Mouse (Mus musculus): ENCODE measurements around the gene Tha1. TPM values are rescaled to one million over a fixed set of nuclear protein-coding genes. Genes with fewer than 3 reads are reported as not detected.

Gene Tha1
- polyA plus RNA-seq, 1 experiment from 2014 or later = 2.5 TPM

GRCm38 (mm10) chr11:117888168-117888852 lies 15.0 kb upstream of the Tha1 start:
- Histone ChIP-seq H3K9ac (peak overlapping the region; percentile 31; the same call in 1 of the 2 replicates), H3K4me2 (replicated peaks) (peak overlapping the region; percentile 46), H3K4me3 (replicated peaks; ENCODE audit: low read length) (peak overlapping the region; percentile 16; the same call in 1 of the 2 replicates), H3K27ac (no peak overlapping the region), H3K36me3 (replicated peaks; ENCODE audit: control insufficient read depth, insufficient read depth) (no peaks in the 10 kb centered on the region), H3K27me3 (ENCODE audit: control insufficient read depth, insufficient read depth, low read length) (peaks cover 24% of the 10 kb centered on the region; the same call in 1 of the 2 replicates), H3K4me1 (replicated peaks; ENCODE audit: control insufficient read depth, insufficient read depth, low read length) (peaks cover 29% of the 10 kb centered on the region), H3K9me3 (ENCODE audit: control insufficient read depth, low read length) (no peaks in the 10 kb centered on the region)
- DNase-seq (ENCODE audit: low spot score) (no peak), ATAC-seq (ENCODE audit: low FRiP score) (no peak)
- 15% methylated on average over 20 of the region's 20 CpGs for WGBS

DNA sequence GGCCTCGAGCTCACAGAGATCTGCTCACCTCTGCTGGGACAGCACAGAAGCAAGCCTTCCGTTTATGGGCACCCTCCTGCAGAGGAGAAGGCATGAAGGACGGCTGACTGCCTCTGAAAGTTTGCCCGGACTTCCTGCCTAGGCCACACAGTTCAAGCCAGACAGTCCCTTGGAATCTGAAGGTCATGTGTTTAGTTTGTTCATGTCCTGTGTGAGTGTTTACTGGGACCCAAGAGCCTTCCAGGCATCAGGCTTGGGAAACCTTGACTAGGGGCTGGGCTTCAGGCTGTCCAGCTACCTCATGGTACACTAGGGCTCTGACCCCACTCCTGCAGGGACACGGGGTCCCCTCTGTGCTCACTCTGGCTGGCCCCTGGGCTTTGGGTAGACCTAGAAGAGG lies 12.7 kb upstream of the Tha1 start:
- no peaks in the 10 kb centered on the region for H3K36me3 ChIP-seq (replicated peaks; ENCODE audit: control insufficient read depth, insufficient read depth)
- H3K9me3 ChIP-seq (ENCODE audit: control insufficient read depth, low read length) = no peaks in the 10 kb centered on the region
- peaks cover 34% of the 10 kb centered on the region for H3K4me1 ChIP-seq (replicated peaks; ENCODE audit: control insufficient read depth, insufficient read depth, low read length)
- 74% methylated on average over 5 of the region's 5 CpGs for WGBS
- peaks cover 13% of the 10 kb centered on the region; the same call in 1 of the 2 replicates for H3K27me3 ChIP-seq (ENCODE audit: control insufficient read depth, insufficient read depth, low read length)
- no peak overlapping the region for H3K4me2 ChIP-seq (replicated peaks)
- ATAC-seq (ENCODE audit: low FRiP score) (no peak), DNase-seq (ENCODE audit: low spot score) (no peak)
- H3K4me3 ChIP-seq (replicated peaks; ENCODE audit: low read length) = no peak overlapping the region
- H3K27ac ChIP-seq = no peak overlapping the region
- H3K9ac ChIP-seq = no peak overlapping the region

DNA sequence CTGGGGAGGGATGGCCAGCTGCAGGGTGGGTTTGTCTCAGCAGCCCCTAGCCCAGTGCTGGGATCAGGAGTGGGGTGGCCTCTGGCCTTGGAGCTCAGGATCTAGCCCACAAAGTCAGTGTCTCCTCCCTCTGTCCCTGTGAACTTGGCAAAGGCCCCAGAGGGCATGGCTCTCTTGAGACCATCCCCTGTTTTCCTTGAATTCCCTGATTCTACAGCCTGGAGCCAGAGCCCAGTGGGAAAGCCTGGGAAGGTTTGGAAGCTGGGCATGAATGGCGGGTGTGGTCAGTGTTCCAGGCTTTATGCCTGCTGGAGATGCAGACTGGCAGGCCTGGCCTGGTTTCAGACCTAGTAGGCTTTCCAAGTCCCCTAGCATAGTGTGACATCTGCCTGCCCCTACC lies 8.9 kb upstream of the Tha1 start:
- ATAC-seq (ENCODE audit: low FRiP score) (no peak), DNase-seq (ENCODE audit: low spot score) (no peak)
- Histone ChIP-seq H3K4me3 (replicated peaks; ENCODE audit: low read length) (no peak overlapping the region), H3K9me3 (ENCODE audit: control insufficient read depth, low read length) (no peaks in the 10 kb centered on the region), H3K4me1 (replicated peaks; ENCODE audit: control insufficient read depth, insufficient read depth, low read length) (peaks cover 23% of the 10 kb centered on the region), H3K27ac (no peak overlapping the region), H3K36me3 (replicated peaks; ENCODE audit: control insufficient read depth, insufficient read depth) (no peaks in the 10 kb centered on the region), H3K4me2 (replicated peaks) (no peak overlapping the region), H3K9ac (no peak overlapping the region), H3K27me3 (ENCODE audit: control insufficient read depth, insufficient read depth, low read length) (peaks cover 4% of the 10 kb centered on the region; the same call in 1 of the 2 replicates)
- 75% methylated on average over 1 of the region's 1 CpGs for WGBS

- no peak overlapping the region for H3K27ac ChIP-seq
- DNase-seq (ENCODE audit: low spot score) = no peak
- no peak overlapping the region for H3K4me3 ChIP-seq (replicated peaks; ENCODE audit: low read length)
- no peaks in the 10 kb centered on the region for H3K9me3 ChIP-seq (ENCODE audit: control insufficient read depth, low read length)
- H3K4me1 ChIP-seq (replicated peaks; ENCODE audit: control insufficient read depth, insufficient read depth, low read length) = peaks cover 23% of the 10 kb centered on the region
- no peak for ATAC-seq (ENCODE audit: low FRiP score)
- H3K4me2 ChIP-seq (replicated peaks) = no peak overlapping the region
- peaks cover 4% of the 10 kb centered on the region; the same call in 1 of the 2 replicates for H3K27me3 ChIP-seq (ENCODE audit: control insufficient read depth, insufficient read depth, low read length)
- WGBS = 20% methylated on average over 8 of the region's 8 CpGs
- no peaks in the 10 kb centered on the region for H3K36me3 ChIP-seq (replicated peaks; ENCODE audit: control insufficient read depth, insufficient read depth)
- no peak overlapping the region for H3K9ac ChIP-seq
These were observed 8.5 kb upstream of the Tha1 start for GRCm38 (mm10) chr11:117881787-117882186.

DNA sequence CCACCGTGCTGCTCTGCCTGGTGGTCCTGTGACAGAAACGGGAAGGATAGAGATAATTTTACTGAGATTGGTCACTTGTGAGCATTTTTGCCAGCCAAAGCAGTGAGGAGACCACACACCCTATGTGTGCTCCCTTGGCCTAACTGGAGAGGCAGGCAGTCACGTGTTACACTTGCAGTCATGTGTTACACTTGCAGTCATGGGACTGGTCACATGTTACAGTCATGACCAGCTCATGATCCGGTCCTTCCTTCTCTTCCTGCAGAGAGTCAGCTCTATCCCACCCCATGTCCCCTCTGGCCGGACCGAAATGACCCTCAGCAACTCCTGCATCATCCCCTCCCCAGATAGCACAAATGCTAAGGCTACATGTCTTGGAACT lies 7.7 kb upstream of the Tha1 start:
- ATAC-seq (ENCODE audit: low FRiP score) = no peak
- Histone ChIP-seq H3K4me1 (replicated peaks; ENCODE audit: control insufficient read depth, insufficient read depth, low read length) (peaks cover 23% of the 10 kb centered on the region), H3K27ac (no peak overlapping the region), H3K4me3 (replicated peaks; ENCODE audit: low read length) (no peak overlapping the region), H3K4me2 (replicated peaks) (no peak overlapping the region), H3K9ac (no peak overlapping the region), H3K9me3 (ENCODE audit: control insufficient read depth, low read length) (no peaks in the 10 kb centered on the region), H3K27me3 (ENCODE audit: control insufficient read depth, insufficient read depth, low read length) (peaks cover 3% of the 10 kb centered on the region; the same call in 1 of the 2 replicates), H3K36me3 (replicated peaks; ENCODE audit: control insufficient read depth, insufficient read depth) (no peaks in the 10 kb centered on the region)
- no peak for DNase-seq (ENCODE audit: low spot score)
- WGBS = 86% methylated on average over 6 of the region's 6 CpGs

GRCm38 (mm10) chr11:117880336-117880976 lies 7.2 kb upstream of the Tha1 start:
- DNase-seq (ENCODE audit: low spot score) = no peak
- no peak overlapping the region for H3K4me3 ChIP-seq (replicated peaks; ENCODE audit: low read length)
- WGBS = 90% methylated on average over 9 of the region's 9 CpGs
- no peak for ATAC-seq (ENCODE audit: low FRiP score)
- no peaks in the 10 kb centered on the region for H3K9me3 ChIP-seq (ENCODE audit: control insufficient read depth, low read length)
- H3K36me3 ChIP-seq (replicated peaks; ENCODE audit: control insufficient read depth, insufficient read depth) = no peaks in the 10 kb centered on the region
- no peak overlapping the region for H3K27ac ChIP-seq
- H3K4me2 ChIP-seq (replicated peaks) = no peak overlapping the region
- peaks cover 23% of the 10 kb centered on the region for H3K4me1 ChIP-seq (replicated peaks; ENCODE audit: control insufficient read depth, insufficient read depth, low read length)
- no peaks in the 10 kb centered on the region for H3K27me3 ChIP-seq (ENCODE audit: control insufficient read depth, insufficient read depth, low read length)
- H3K9ac ChIP-seq = no peak overlapping the region

DNA sequence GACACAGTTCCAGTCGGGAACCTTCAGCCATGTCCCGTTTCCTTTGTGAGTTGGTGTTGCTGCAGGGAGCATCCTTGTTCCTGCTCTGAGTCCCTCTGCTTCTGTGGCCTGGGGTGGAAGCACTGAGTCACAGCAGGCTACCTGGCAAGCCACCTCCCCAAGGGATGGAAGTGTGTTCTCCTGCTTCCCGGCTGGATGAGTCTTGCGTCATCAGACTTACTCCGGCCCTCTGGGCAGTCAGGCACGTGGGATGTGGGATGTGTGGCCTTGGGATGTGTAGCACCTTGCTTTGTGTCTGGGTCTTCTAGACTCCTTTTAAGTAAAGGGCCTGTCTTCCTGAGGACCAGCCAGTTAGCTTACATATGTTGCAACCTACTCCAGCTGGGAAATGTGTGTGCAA lies 6.4 kb upstream of the Tha1 start:
- no peak for ATAC-seq (ENCODE audit: low FRiP score)
- 79% methylated on average over 6 of the region's 6 CpGs for WGBS
- no peak overlapping the region for H3K9ac ChIP-seq

GRCm38 (mm10) chr11:117878892-117879291 lies 5.6 kb upstream of the Tha1 start:
- peak overlapping the region; percentile 23; the same call in 1 of the 2 replicates for H3K4me2 ChIP-seq (replicated peaks)
- ATAC-seq (ENCODE audit: low FRiP score) (no peak), DNase-seq (ENCODE audit: low spot score) (no peak)
- no peaks in the 10 kb centered on the region for H3K36me3 ChIP-seq (replicated peaks; ENCODE audit: control insufficient read depth, insufficient read depth)
- no peaks in the 10 kb centered on the region for H3K27me3 ChIP-seq (ENCODE audit: control insufficient read depth, insufficient read depth, low read length)
- 20% methylated on average over 8 of the region's 8 CpGs for WGBS
- no peaks in the 10 kb centered on the region for H3K9me3 ChIP-seq (ENCODE audit: control insufficient read depth, low read length)
- H3K4me1 ChIP-seq (replicated peaks; ENCODE audit: control insufficient read depth, insufficient read depth, low read length) = peaks cover 23% of the 10 kb centered on the region
- H3K27ac ChIP-seq = peak overlapping the region; percentile 69
- H3K9ac ChIP-seq = no peak overlapping the region
- no peak overlapping the region for H3K4me3 ChIP-seq (replicated peaks; ENCODE audit: low read length)

More for the DNA sequence above, 6.4 kb upstream of the Tha1 start:
- Histone ChIP-seq H3K27me3 (ENCODE audit: control insufficient read depth, insufficient read depth, low read length) (no peaks in the 10 kb centered on the region), H3K27ac (no peak overlapping the region), H3K4me1 (replicated peaks; ENCODE audit: control insufficient read depth, insufficient read depth, low read length) (peaks cover 23% of the 10 kb centered on the region), H3K36me3 (replicated peaks; ENCODE audit: control insufficient read depth, insufficient read depth) (no peaks in the 10 kb centered on the region), H3K4me2 (replicated peaks) (no peak overlapping the region), H3K9me3 (ENCODE audit: control insufficient read depth, low read length) (no peaks in the 10 kb centered on the region), H3K4me3 (replicated peaks; ENCODE audit: low read length) (no peak overlapping the region)
- DNase-seq (ENCODE audit: low spot score) = no peak

DNA sequence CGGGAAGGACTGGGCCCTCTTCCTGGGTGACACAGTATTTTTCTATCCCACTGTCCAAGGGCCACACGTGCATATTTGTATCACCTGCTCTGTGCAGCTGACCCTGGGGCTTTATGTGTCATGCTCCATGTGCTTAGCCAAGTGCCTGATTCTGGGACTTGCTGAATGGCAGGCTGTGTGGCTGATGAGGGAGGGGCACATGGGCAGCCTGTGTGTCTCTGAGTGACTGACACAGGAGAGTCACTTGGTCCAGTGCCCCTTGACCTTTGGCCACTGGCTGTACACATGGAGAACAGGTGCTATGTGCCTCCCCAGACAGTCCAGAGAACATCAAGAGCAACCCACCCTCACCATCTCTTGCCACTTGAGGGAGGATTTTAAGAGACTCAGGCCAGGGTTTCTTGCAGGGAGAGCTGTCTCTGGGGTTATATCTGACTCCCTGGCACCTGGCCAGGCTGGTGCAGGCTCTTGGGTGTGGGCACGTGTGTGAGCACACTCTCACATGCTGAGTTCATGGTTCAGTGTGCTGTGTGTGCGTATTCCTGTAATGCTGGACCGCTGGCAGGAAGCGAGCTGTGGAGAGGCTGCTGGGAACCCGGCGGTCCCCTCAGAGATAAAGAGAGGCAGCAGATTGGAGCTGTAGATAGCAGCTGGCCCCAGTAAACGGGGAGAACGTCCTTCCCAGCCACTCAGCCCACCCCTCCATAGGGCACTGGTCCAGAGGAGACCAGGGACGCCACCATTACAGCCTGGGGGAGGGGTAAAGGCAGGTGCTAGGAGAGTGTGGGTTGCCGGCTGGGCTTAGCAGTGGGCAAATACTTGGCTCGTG lies 4.8 kb upstream of the Tha1 start:
- Histone ChIP-seq H3K27ac (peak overlapping the region; percentile 69), H3K36me3 (replicated peaks; ENCODE audit: control insufficient read depth, insufficient read depth) (no peaks in the 10 kb centered on the region), H3K4me1 (replicated peaks; ENCODE audit: control insufficient read depth, insufficient read depth, low read length) (peaks cover 27% of the 10 kb centered on the region), H3K27me3 (ENCODE audit: control insufficient read depth, insufficient read depth, low read length) (no peaks in the 10 kb centered on the region), H3K9me3 (ENCODE audit: control insufficient read depth, low read length) (no peaks in the 10 kb centered on the region), H3K9ac (0 out of 2 replicates have a peak overlapping the region, but pooled peaks have one; percentile 2), H3K4me2 (replicated peaks) (peak overlapping the region; percentile 23), H3K4me3 (replicated peaks; ENCODE audit: low read length) (no peak overlapping the region)
- DNase-seq (ENCODE audit: low spot score) (peak; percentile 54), ATAC-seq (ENCODE audit: low FRiP score) (peak; percentile 75)
- 27% methylated on average over 13 of the region's 13 CpGs for WGBS
